Mouse (Mus musculus): ENCODE measurements around the gene Myo1e. TPM values are rescaled to one million over a fixed set of nuclear protein-coding genes. Genes with fewer than 3 reads are reported as not detected.
"Not testable (repeated sequence)": the region's sequence is repeated elsewhere in the genome, so short reads cannot be mapped to it uniquely, and the experiment has no call there.

The Myo1e gene
- polyA plus RNA-seq, 1 experiment from 2014 or later, result 10.5 TPM

DNA sequence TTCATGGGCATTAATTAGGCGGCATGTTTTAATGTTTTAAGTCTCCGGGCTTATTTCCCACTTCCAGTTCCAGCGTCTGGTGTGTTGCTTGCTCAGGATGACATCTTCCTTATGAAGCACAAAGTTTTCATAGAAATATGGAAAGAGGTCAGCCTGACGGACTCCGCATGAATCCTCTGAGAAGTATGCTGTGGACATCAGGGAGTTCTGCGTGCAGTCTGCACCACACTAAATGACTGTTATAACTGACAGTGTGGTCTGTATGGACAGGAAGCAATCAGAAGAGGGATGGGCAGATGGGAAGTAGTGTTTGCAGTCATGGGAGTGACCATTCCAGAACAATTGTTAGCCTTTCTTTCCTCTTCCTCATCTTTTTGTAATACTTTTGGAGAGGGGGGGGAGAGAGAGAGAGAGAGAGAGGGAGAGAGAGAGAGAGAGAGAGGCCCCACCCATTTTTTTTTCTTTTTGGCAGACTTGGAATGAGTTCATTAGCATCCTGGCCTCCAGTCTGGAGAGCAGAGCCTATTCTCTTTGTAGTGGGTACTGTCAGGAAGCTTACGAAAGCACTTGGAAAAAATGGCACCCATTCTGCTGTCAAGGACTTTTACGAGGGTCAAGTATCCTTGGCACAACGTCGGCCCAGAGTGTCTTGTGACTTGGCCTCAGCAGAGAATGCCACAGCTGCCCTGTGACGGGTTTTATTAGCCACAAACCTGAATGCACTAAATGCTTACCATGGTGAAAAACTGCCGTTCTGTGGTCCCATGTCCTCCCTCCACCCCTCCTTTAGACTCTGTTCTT, 42.9 kb downstream of the Myo1e start:
- 79% methylated on average over 12 of the region's 12 CpGs for WGBS
- Histone ChIP-seq H3K27ac (ENCODE audit: low read depth, low read length) (no peak overlapping the region), H3K36me3 (ENCODE audit: control insufficient read depth, insufficient read depth, low read length) (no peaks in the 10 kb centered on the region), H3K4me1 (replicated peaks; ENCODE audit: control insufficient read depth, insufficient read depth, low read length) (no peaks in the 10 kb centered on the region), H3K4me3 (ENCODE audit: low read depth, low read length) (no peak overlapping the region), H3K4me2 (ENCODE audit: low read depth, low read length, severe bottlenecking) (no peak overlapping the region), H3K27me3 (ENCODE audit: control insufficient read depth, insufficient read depth, low read length) (no peaks in the 10 kb centered on the region), H3K9me3 (ENCODE audit: control insufficient read depth, low read length) (no peaks in the 10 kb centered on the region), H3K9ac (ENCODE audit: low read length) (no peak overlapping the region)
- DNase-seq (ENCODE audit: low spot score) (no peak), ATAC-seq (replicated peaks; ENCODE audit: low FRiP score) (no peak)

GRCm38 (mm10) chr9:70251441-70251985, 44.4 kb downstream of the Myo1e start:
- DNase-seq (ENCODE audit: low spot score) (no peak), ATAC-seq (replicated peaks; ENCODE audit: low FRiP score) (no peak)
- H3K4me3 ChIP-seq (ENCODE audit: low read depth, low read length), result no peak overlapping the region
- H3K4me2 ChIP-seq (ENCODE audit: low read depth, low read length, severe bottlenecking), result no peak overlapping the region
- H3K27ac ChIP-seq (ENCODE audit: low read depth, low read length), result no peak overlapping the region
- H3K9me3 ChIP-seq (ENCODE audit: control insufficient read depth, low read length), result no peaks in the 10 kb centered on the region
- H3K36me3 ChIP-seq (ENCODE audit: control insufficient read depth, insufficient read depth, low read length), result no peaks in the 10 kb centered on the region
- H3K27me3 ChIP-seq (ENCODE audit: control insufficient read depth, insufficient read depth, low read length), result no peaks in the 10 kb centered on the region
- 92% methylated on average over 10 of the region's 10 CpGs for WGBS
- H3K9ac ChIP-seq (ENCODE audit: low read length), result no peak overlapping the region
- H3K4me1 ChIP-seq (replicated peaks; ENCODE audit: control insufficient read depth, insufficient read depth, low read length), result no peaks in the 10 kb centered on the region

GRCm38 (mm10) chr9:70253016-70253415, 45.9 kb downstream of the Myo1e start:
- no peaks in the 10 kb centered on the region for H3K27me3 ChIP-seq (ENCODE audit: control insufficient read depth, insufficient read depth, low read length)
- DNase-seq (ENCODE audit: low spot score), result no peak
- H3K4me2 ChIP-seq (ENCODE audit: low read depth, low read length, severe bottlenecking), result no peak overlapping the region
- no peaks in the 10 kb centered on the region for H3K36me3 ChIP-seq (ENCODE audit: control insufficient read depth, insufficient read depth, low read length)
- no peak for ATAC-seq (replicated peaks; ENCODE audit: low FRiP score)
- H3K9ac ChIP-seq (ENCODE audit: low read length), result no peak overlapping the region
- no peaks in the 10 kb centered on the region for H3K9me3 ChIP-seq (ENCODE audit: control insufficient read depth, low read length)
- H3K4me3 ChIP-seq (ENCODE audit: low read depth, low read length), result no peak overlapping the region
- H3K4me1 ChIP-seq (replicated peaks; ENCODE audit: control insufficient read depth, insufficient read depth, low read length), result peaks cover 4% of the 10 kb centered on the region; the same call in 1 of the 2 replicates
- no peak overlapping the region for H3K27ac ChIP-seq (ENCODE audit: low read depth, low read length)
- WGBS, result 86% methylated on average over 1 of the region's 1 CpGs

DNA sequence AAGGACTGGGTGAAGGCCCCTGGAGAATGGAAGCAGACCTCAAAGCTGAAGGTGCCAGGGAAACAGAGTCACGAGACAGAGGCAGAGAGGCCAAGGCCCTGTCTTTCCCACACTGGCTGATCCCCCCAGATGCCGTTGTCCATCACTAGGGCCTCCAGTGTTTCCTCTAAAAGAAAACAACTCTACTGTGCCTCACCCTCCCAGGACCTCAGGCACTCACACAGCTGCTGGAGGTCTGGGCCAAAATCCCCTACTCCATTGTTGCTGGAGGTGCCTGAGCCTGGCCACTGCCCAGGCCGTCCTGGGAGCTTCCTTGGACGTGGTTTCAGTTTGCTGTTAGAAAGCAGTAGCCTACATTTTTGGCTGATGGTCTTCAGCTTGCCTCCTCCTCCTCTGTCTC, 47.9 kb downstream of the Myo1e start:
- Histone ChIP-seq H3K9me3 (ENCODE audit: control insufficient read depth, low read length) (no peaks in the 10 kb centered on the region), H3K4me3 (ENCODE audit: low read depth, low read length) (no peak overlapping the region), H3K27me3 (ENCODE audit: control insufficient read depth, insufficient read depth, low read length) (no peaks in the 10 kb centered on the region), H3K9ac (ENCODE audit: low read length) (no peak overlapping the region), H3K4me2 (ENCODE audit: low read depth, low read length, severe bottlenecking) (no peak overlapping the region), H3K4me1 (replicated peaks; ENCODE audit: control insufficient read depth, insufficient read depth, low read length) (peaks cover 5% of the 10 kb centered on the region; the same call in 1 of the 2 replicates), H3K36me3 (ENCODE audit: control insufficient read depth, insufficient read depth, low read length) (no peaks in the 10 kb centered on the region), H3K27ac (ENCODE audit: low read depth, low read length) (no peak overlapping the region)
- no peak for DNase-seq (ENCODE audit: low spot score)
- no peak for ATAC-seq (replicated peaks; ENCODE audit: low FRiP score)
- WGBS, result 80% methylated on average over 4 of the region's 4 CpGs

DNA sequence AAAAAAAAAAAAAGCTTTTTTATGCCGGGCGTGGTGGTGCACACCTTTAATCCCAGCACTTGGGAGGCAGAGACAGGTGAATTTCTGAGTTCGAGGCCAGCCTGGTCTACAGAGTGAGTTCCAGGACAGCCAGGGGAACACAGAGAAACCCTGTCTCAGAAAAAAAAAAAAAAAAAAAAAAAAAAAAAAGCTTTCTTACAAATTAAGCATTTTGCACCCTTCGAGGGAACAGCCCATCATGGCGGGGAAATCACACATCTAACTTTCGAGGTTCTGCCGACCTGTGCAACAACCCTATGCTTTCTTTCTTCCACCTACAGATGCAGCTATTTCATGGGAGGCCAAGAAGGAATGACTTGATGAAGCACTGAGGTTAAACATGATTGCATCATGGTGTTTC, 48.9 kb downstream of the Myo1e start:
- not testable (repeated sequence) for H3K36me3 ChIP-seq (ENCODE audit: control insufficient read depth, insufficient read depth, low read length); H3K4me2 ChIP-seq (ENCODE audit: low read depth, low read length, severe bottlenecking); H3K27ac ChIP-seq (ENCODE audit: low read depth, low read length); DNase-seq (ENCODE audit: low spot score); ATAC-seq (replicated peaks; ENCODE audit: low FRiP score); H3K27me3 ChIP-seq (ENCODE audit: control insufficient read depth, insufficient read depth, low read length); H3K9ac ChIP-seq (ENCODE audit: low read length); H3K9me3 ChIP-seq (ENCODE audit: control insufficient read depth, low read length); H3K4me3 ChIP-seq (ENCODE audit: low read depth, low read length); H3K4me1 ChIP-seq (replicated peaks; ENCODE audit: control insufficient read depth, insufficient read depth, low read length)
- 93% methylated on average over 6 of the region's 7 CpGs for WGBS

DNA sequence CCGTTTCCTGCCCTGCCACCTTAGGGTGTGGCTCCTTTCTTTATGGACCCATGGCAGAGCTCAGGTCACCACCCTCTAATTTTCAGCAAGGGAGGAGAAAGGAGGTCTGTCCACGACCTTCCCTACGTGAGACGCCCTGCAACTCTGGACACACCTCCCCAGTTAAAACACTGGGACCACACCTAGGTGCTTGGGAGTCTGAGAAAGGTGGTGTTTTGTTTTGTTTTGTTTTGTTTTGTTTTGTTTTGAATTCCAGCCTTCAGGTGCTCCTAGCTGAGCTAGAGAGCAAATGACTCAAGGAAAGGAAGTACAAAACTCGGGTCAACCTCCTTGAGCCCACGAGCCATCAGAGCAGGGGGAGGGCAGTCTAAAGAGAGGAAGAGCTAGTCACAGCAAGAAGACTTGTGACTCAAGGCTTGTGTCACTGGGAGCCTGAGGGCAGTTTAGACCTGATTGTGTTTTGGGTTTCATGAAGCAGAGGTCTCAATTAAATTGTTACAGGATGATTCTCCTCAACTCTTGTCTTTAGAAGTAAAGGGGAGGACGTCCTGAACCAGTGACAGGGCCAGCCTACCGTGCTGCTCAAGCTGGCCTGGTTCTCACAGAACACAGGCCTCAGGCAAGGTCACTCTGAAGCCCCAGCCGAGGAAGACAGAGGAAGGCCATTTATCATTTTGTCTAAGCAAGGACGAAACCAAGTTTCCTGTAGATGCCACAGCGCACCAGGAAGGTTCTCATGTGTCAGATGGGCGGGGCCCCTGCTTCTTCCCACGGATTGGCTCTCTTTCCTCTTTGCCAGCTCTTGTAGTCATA, 50.3 kb downstream of the Myo1e start:
- no peak overlapping the region for H3K27ac ChIP-seq (ENCODE audit: low read depth, low read length)
- peaks cover 5% of the 10 kb centered on the region; the same call in 1 of the 2 replicates for H3K4me1 ChIP-seq (replicated peaks; ENCODE audit: control insufficient read depth, insufficient read depth, low read length)
- H3K9ac ChIP-seq (ENCODE audit: low read length), result no peak overlapping the region
- DNase-seq (ENCODE audit: low spot score) (no peak), ATAC-seq (replicated peaks; ENCODE audit: low FRiP score) (no peak)
- H3K36me3 ChIP-seq (ENCODE audit: control insufficient read depth, insufficient read depth, low read length), result no peaks in the 10 kb centered on the region
- no peaks in the 10 kb centered on the region for H3K9me3 ChIP-seq (ENCODE audit: control insufficient read depth, low read length)
- WGBS, result 60% methylated on average over 13 of the region's 13 CpGs
- H3K4me3 ChIP-seq (ENCODE audit: low read depth, low read length), result no peak overlapping the region
- no peak overlapping the region for H3K4me2 ChIP-seq (ENCODE audit: low read depth, low read length, severe bottlenecking)
- H3K27me3 ChIP-seq (ENCODE audit: control insufficient read depth, insufficient read depth, low read length), result no peaks in the 10 kb centered on the region

DNA sequence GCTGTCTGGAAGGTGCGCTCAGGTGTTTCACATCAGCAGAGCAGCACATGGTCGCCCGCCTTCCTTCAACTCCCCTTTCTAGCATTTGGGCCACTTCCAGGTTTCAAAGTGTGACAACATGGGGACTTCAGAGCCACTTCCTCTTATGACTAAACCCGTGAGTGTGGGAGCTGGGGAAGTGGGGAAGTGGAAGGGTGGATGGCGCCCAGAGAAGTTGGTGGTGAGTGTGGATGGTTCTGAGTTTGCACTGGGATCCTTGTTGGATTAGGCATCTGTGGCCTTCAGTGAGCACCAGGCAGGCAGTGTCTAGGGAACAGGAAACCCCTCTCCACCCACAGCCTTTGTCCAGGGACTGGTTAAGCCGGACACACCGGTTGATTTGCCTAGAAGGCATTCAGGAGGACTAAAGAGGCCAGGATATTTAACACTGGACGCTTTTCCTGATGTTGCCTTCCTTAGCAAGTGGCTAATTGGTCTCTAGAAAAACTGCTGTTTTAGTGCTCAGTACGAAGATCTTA, 53.2 kb downstream of the Myo1e start:
- Histone ChIP-seq H3K4me1 (replicated peaks; ENCODE audit: control insufficient read depth, insufficient read depth, low read length) (peaks cover 5% of the 10 kb centered on the region; the same call in 1 of the 2 replicates), H3K9ac (ENCODE audit: low read length) (no peak overlapping the region), H3K27ac (ENCODE audit: low read depth, low read length) (no peak overlapping the region), H3K27me3 (ENCODE audit: control insufficient read depth, insufficient read depth, low read length) (no peaks in the 10 kb centered on the region), H3K4me2 (ENCODE audit: low read depth, low read length, severe bottlenecking) (no peak overlapping the region), H3K9me3 (ENCODE audit: control insufficient read depth, low read length) (no peaks in the 10 kb centered on the region), H3K4me3 (ENCODE audit: low read depth, low read length) (no peak overlapping the region), H3K36me3 (ENCODE audit: control insufficient read depth, insufficient read depth, low read length) (no peaks in the 10 kb centered on the region)
- ATAC-seq (replicated peaks; ENCODE audit: low FRiP score), result no peak
- WGBS, result 45% methylated on average over 9 of the region's 9 CpGs
- no peak for DNase-seq (ENCODE audit: low spot score)

DNA sequence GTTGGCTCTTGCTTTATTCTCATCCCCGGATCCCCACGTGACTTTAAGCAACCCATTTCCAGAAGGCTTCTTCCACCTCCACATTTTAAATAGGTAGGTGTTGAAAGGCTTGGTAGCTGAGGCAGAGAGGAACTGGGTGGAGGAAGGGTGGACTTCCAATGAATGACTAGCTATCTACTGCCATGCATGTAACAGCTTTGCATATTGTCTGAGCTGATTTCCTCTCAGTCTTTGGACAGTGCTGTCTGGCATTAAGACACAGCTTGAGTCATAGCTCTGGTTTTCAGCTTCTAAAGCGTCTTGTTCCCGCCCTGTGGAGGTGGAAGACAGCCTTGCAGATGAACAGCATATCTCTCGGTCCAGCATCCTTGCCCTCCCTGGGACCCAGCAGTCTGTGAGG, 54.5 kb downstream of the Myo1e start:
- WGBS, result 74% methylated on average over 5 of the region's 5 CpGs
- Histone ChIP-seq H3K36me3 (ENCODE audit: control insufficient read depth, insufficient read depth, low read length) (no peaks in the 10 kb centered on the region), H3K4me3 (ENCODE audit: low read depth, low read length) (no peak overlapping the region), H3K27ac (ENCODE audit: low read depth, low read length) (no peak overlapping the region), H3K9me3 (ENCODE audit: control insufficient read depth, low read length) (no peaks in the 10 kb centered on the region), H3K4me1 (replicated peaks; ENCODE audit: control insufficient read depth, insufficient read depth, low read length) (peaks cover 5% of the 10 kb centered on the region; the same call in 1 of the 2 replicates), H3K27me3 (ENCODE audit: control insufficient read depth, insufficient read depth, low read length) (no peaks in the 10 kb centered on the region), H3K9ac (ENCODE audit: low read length) (no peak overlapping the region), H3K4me2 (ENCODE audit: low read depth, low read length, severe bottlenecking) (no peak overlapping the region)
- ATAC-seq (replicated peaks; ENCODE audit: low FRiP score) (no peak), DNase-seq (ENCODE audit: low spot score) (no peak)

All from forebrain, embryonic 11.5 days (tissue).